Mouse (Mus musculus): ENCODE data around the gene Cisd1. TPM values are rescaled to one million over a fixed set of nuclear protein-coding genes. Genes with fewer than 3 reads are reported as not detected.

The Cisd1 gene
- total and polyA plus RNA-seq, 3 experiments = 86.9 to 161 (median 105) TPM

GRCm38 (mm10) chr10:71348637-71349280, 4.0 kb upstream of the Cisd1 start:
- peak; percentile 43 for DNase-seq

- no peak for DNase-seq
Observed at GRCm38 (mm10) chr10:71347964-71348636, 3.3 kb upstream of the Cisd1 start.

GRCm38 (mm10) chr10:71347509-71347949, 2.8 kb upstream of the Cisd1 start, which contains the start of gene Ipmk:
Ipmk (plus strand) TSS chr10:71347763.
- peak; percentile 100 for DNase-seq

- no peak for DNase-seq
Observed at GRCm38 (mm10) chr10:71346722-71347508, 2.2 kb upstream of the Cisd1 start.

GRCm38 (mm10) chr10:71346106-71346505, 1.4 kb upstream of the Cisd1 start:
- no peak for DNase-seq

- DNase-seq = no peak
Observed at GRCm38 (mm10) chr10:71343567-71344265, 1.0 kb downstream of the Cisd1 start.

- no peak for DNase-seq
Observed at GRCm38 (mm10) chr10:71343130-71343529, 1.6 kb downstream of the Cisd1 start.

- no peak for DNase-seq
Observed at GRCm38 (mm10) chr10:71342030-71342805, 2.5 kb downstream of the Cisd1 start.

GRCm38 (mm10) chr10:71341290-71341689, 3.5 kb downstream of the Cisd1 start:
- DNase-seq = no peak

GRCm38 (mm10) chr10:71340195-71340594, 4.6 kb downstream of the Cisd1 start:
- DNase-seq = no peak

GRCm38 (mm10) chr10:71339463-71339862, 5.3 kb downstream of the Cisd1 start:
- no peak for DNase-seq

- DNase-seq = no peak
Observed at GRCm38 (mm10) chr10:71338156-71338905, 6.4 kb downstream of the Cisd1 start.

- no peak for DNase-seq
Observed at GRCm38 (mm10) chr10:71337733-71338132, 7.0 kb downstream of the Cisd1 start.

GRCm38 (mm10) chr10:71332859-71333258, 11.9 kb downstream of the Cisd1 start:
- DNase-seq = no peak

- no peak for DNase-seq
Observed at GRCm38 (mm10) chr10:71332376-71332775, 12.4 kb downstream of the Cisd1 start.

GRCm38 (mm10) chr10:71331908-71332307, 12.8 kb downstream of the Cisd1 start:
- DNase-seq = no peak

- DNase-seq = no peak
Observed at GRCm38 (mm10) chr10:71330070-71330469, 14.7 kb downstream of the Cisd1 start.

GRCm38 (mm10) chr10:71329295-71329694, 15.5 kb downstream of the Cisd1 start:
- no peak for DNase-seq

GRCm38 (mm10) chr10:71328870-71329269, 15.9 kb downstream of the Cisd1 start:
- no peak for DNase-seq

GRCm38 (mm10) chr10:71328382-71328781, 16.4 kb downstream of the Cisd1 start:
- no peak for DNase-seq

GRCm38 (mm10) chr10:71327386-71327785, 17.4 kb downstream of the Cisd1 start:
- no peak for DNase-seq
